Mouse (Mus musculus) megakaryocyte, embryonic 14.5 days (primary cell): ENCODE measurements around the gene Snf8. TPM values are rescaled to one million over a fixed set of nuclear protein-coding genes. Genes with fewer than 3 reads are reported as not detected.

ENCODE experiments used
- H3K27me3 ChIP-seq: replicated peaks from 2 replicates; pipeline ENCODE3; 2012; ENCODE audit warnings: inconsistent platforms
- H3K36me3 ChIP-seq: replicated peaks from 2 replicates; pipeline ENCODE3; 2012; ENCODE audit warnings: low read length, inconsistent platforms, mixed read lengths
- H3K4me1 ChIP-seq: 2 replicates; pipeline ENCODE4 v1.6.1; 2012; ENCODE audit warnings: inconsistent platforms
- H3K4me3 ChIP-seq: replicated peaks from 2 replicates; pipeline ENCODE3; 2012; ENCODE audit warnings: moderate library complexity, mild to moderate bottlenecking, inconsistent platforms
- H3K9me3 ChIP-seq: 2 replicates; pipeline ENCODE4 v1.6.1; 2012; ENCODE audit warnings: inconsistent platforms
- FLI1 ChIP-seq: IDR thresholded peaks from 2 replicates; pipeline ENCODE4 v1.6.1; 2012; ENCODE audit warnings: low read length, inconsistent platforms, mixed read lengths
- GATA1 ChIP-seq: IDR thresholded peaks from 3 replicates; pipeline ENCODE4 v1.6.1; 2012; ENCODE audit warnings: mixed read lengths, low read length, inconsistent platforms, borderline replicate concordance
- polyA plus RNA-seq: library from polyadenylated mRNA; stranded (reverse); fragments of >175 nt; gene quantifications from 2 replicates; pipeline ENCODE4 v1.2.3, GENCODE M21; 2012; ENCODE audit warnings: low replicate concordance; ENCODE audit not compliant: insufficient read depth

The Snf8 gene
- polyA plus RNA-seq, 1 experiment = 146 TPM

GRCm38 (mm10) chr11:96091073-96091472 lies 56.4 kb downstream of the Snf8 start:
- H3K9me3 ChIP-seq = peaks cover 9% of the 10 kb centered on the region
- TF ChIP-seq FLI1 = no peak
- TF ChIP-seq GATA1 = no peak

GRCm38 (mm10) chr11:96092674-96093291 lies 58.1 kb downstream of the Snf8 start:
- H3K36me3 ChIP-seq = no peaks in the 10 kb centered on the region
- H3K27me3 ChIP-seq = peaks cover 37% of the 10 kb centered on the region
- H3K4me1 ChIP-seq = no peaks in the 10 kb centered on the region
- no peak overlapping the region for H3K4me3 ChIP-seq
- TF ChIP-seq FLI1 (no peak), GATA1 (no peak)
- peaks cover 6% of the 10 kb centered on the region for H3K9me3 ChIP-seq

More at GRCm38 (mm10) chr11:96091073-96091472, 56.4 kb downstream of the Snf8 start:
- H3K4me1 ChIP-seq = no peaks in the 10 kb centered on the region
- no peak overlapping the region for H3K4me3 ChIP-seq
- H3K36me3 ChIP-seq = no peaks in the 10 kb centered on the region
- H3K27me3 ChIP-seq = peaks cover 33% of the 10 kb centered on the region

- Histone ChIP-seq H3K36me3 (no peaks in the 10 kb centered on the region), H3K27me3 (peaks cover 42% of the 10 kb centered on the region), H3K9me3 (peaks cover under 1% of the 10 kb centered on the region; the same call in 1 of the 2 replicates), H3K4me3 (no peak overlapping the region), H3K4me1 (no peaks in the 10 kb centered on the region)
- TF ChIP-seq GATA1 (no peak), FLI1 (no peak)
Observed at GRCm38 (mm10) chr11:96093361-96093760, 58.7 kb downstream of the Snf8 start.

Other genes starting within 250 kb of the Snf8 start
- 11.0 and 11.8 TPM in 2 replicates for gene Phospho1, start 210.4 kb upstream of the Snf8 start, polyA plus RNA-seq
- 10.2 and 30.7 TPM in 2 replicates for gene Gngt2, start 197.7 kb upstream of the Snf8 start, polyA plus RNA-seq
- gene Abi3, start 192.4 kb upstream of the Snf8 start, polyA plus RNA-seq = 67.9 and 94.9 TPM in 2 replicates
- gene B4galnt2, start 120.0 kb upstream of the Snf8 start, polyA plus RNA-seq = 0.15 and 2.7 TPM in 2 replicates
- gene Igf2bp1, start 28.9 kb upstream of the Snf8 start, polyA plus RNA-seq = 0.06 TPM in 1 of 2 replicates, not detected in the other
- not detected in 2 replicates for gene Gip, start 10.3 kb upstream of the Snf8 start, polyA plus RNA-seq
- 12.1 and 13.8 TPM in 2 replicates for gene Ube2z, start 30.5 kb downstream of the Snf8 start, polyA plus RNA-seq
- 305 and 325 TPM in 2 replicates for gene Atp5g1, start 40.8 kb downstream of the Snf8 start, polyA plus RNA-seq
- gene Calcoco2, start 77.1 kb downstream of the Snf8 start, polyA plus RNA-seq = not detected in 2 replicates
- gene Ttll6, start 98.9 kb downstream of the Snf8 start, polyA plus RNA-seq = not detected in 2 replicates
- not detected in 2 replicates for gene Hoxb13, start 159.4 kb downstream of the Snf8 start, polyA plus RNA-seq
- 0.09 TPM in 1 of 2 replicates, not detected in the other for gene Hoxb9, start 236.6 kb downstream of the Snf8 start, polyA plus RNA-seq
- gene Hoxb8, start 247.0 kb downstream of the Snf8 start, polyA plus RNA-seq = not detected in 2 replicates